Mouse (Mus musculus): Measurements from ENCODE around the gene 1700001P01Rik. TPM values are rescaled to one million over a fixed set of nuclear protein-coding genes. Genes with fewer than 3 reads are reported as not detected.
A peak's percentile ranks its signal among the peaks of the same experiment; 100 is the strongest.
"Not testable (repeated sequence)": the region's sequence is repeated elsewhere in the genome, so short reads cannot be mapped to it uniquely, and the experiment has no call there.

Gene 1700001P01Rik
- polyA plus RNA-seq, 1 experiment = 0.78 TPM

GRCm38 (mm10) chr11:97797369-97798082, 21.8 kb upstream of the 1700001P01Rik start:
- no peak for DNase-seq (ENCODE audit: extremely low spot score in 1 of 2, low spot score in 1 of 2)

DNA sequence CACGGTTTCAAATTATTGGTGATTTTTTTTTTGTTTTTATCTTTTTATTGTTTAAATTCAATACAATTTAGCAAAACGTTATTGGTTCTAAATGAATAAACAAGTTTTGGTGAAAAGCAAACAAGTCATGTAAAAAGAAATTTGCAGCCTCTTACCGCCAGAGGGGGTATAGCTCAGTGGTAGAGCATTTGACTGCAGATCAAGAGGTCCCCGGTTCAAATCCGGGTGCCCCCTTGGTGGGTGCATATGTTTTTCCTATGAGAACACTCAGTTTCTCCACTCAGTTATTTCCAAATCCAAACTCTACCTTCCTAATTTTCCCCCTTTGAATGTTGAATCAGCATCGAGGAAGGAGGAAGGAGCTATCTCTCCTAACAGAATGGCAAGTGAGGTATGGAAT, 21.2 kb upstream of the 1700001P01Rik start:
- DNase-seq (ENCODE audit: extremely low spot score in 1 of 2, low spot score in 1 of 2) = peak in 1 of 2 experiments; percentile 94

DNA sequence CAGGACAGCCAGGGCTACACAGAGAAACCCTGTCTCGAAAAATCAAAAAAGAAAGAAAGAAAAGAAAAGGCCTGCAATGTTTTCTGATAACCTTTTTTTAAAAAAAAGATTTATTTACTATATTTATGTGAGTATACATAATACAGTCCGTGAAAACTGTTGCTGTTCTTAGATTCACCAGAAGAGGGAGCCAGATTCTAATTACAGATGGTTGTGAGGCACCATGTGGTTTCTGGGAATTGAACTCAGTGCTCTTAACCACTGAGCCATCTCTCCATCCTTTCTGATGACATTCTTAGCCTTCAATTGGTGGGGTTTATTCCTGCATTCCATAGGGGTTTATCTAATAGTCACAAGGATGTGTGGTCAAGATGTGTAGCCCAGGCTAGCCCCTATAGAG, 17.4 kb upstream of the 1700001P01Rik start:
- DNase-seq (ENCODE audit: extremely low spot score in 1 of 2, low spot score in 1 of 2) = peak in 1 of 2 experiments; percentile 84

DNA sequence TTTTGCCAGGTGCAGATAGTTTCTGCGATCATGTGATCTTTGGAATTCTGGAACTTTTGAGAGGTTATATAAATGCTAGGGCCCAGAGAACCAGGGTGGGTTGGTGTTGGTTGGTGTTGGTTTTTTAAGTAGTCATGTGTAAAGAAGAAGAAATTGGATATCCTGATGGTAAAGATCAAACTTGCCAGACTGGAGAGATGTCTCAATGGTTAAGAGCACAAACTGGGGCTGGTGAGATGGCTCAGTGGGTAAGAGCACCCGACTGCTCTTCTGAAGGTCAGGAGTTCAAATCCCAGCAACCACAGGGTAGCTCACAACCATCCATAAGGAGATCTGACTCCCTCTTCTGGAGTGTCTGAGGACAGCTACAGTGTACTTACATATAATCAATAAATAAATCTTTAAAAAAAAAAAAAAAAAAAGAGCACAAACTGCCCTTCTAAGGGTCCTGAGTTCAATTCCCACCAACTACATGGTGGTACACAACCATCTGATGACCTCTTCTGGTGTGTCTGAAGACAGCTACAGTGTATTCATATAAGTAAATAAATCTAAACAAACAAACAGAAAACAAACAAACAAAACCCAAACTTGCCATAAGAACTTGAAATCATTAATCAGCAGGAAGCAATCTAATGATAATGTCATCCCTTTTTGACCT, 15.2 kb upstream of the 1700001P01Rik start:
- not testable (repeated sequence) for DNase-seq (ENCODE audit: extremely low spot score in 1 of 2, low spot score in 1 of 2)

DNA sequence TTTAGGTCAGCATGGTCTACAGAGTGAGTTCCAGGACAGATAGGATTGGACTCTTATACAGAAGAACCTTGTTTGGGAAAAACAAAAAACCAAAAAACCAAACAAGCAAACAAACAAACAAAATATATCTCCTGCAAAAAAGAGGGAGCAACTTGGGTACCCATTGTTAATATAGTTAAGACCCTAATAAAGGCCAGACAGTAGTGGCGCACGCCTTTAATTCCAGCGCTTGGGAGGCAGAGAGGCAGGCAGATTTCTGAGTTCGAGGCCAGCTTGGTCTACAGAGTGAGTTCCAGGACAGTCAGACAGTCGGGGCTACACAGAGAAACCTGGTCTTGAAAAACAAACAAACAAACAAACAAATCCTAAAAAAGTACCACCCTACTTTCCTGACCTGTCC, 14.0 kb upstream of the 1700001P01Rik start:
- DNase-seq (ENCODE audit: extremely low spot score in 1 of 2, low spot score in 1 of 2) = no peak

DNA sequence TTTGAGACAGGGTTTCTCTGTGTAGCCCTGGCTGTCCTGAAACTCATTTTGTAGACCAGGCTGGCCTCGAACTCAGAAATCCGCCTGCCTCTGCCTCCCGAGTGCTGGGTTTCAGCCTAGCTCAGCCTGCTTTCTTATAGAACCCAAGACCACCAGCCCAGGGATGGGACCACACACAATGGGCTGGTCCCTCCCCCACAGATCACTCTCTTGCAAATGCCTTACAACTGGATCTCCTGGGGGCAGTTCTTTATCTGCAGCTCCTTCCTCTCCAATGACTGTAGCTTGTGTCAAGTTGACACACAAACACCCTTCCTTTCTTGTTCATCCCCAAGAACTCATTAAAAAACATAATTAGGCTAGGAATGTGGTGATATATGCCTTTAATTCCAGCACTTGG, 12.2 kb upstream of the 1700001P01Rik start:
- no peak for DNase-seq (ENCODE audit: extremely low spot score in 1 of 2, low spot score in 1 of 2)

- no peak for DNase-seq (ENCODE audit: extremely low spot score in 1 of 2, low spot score in 1 of 2)
Observed at GRCm38 (mm10) chr11:97782564-97782895, 6.8 kb upstream of the 1700001P01Rik start.

- peak; percentile 98 to 100 for DNase-seq (ENCODE audit: extremely low spot score in 1 of 2, low spot score in 1 of 2)
Observed at GRCm38 (mm10) chr11:97781832-97782563, 6.3 kb upstream of the 1700001P01Rik start, which contains the start of gene Rpl23. TSS of gene Rpl23 (minus strand) at chr11:97782437.

DNA sequence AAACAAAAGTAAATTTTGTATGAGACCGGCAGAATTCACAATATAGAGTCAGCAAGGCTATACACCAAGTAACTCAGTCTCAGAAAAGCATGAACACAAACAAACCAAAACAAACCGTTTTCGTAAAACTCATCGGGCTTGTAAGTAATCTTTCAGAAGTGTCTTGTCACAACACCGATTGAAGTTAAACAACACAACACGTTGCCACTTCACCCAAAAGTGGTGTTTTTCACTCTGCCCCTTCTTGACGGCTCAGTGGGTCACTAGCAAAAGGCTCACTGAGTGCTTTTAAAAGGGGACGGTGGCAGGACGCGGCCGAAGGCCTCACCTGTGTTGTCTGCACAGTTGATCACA, 5.7 kb upstream of the 1700001P01Rik start:
- no peak for DNase-seq (ENCODE audit: extremely low spot score in 1 of 2, low spot score in 1 of 2)

DNA sequence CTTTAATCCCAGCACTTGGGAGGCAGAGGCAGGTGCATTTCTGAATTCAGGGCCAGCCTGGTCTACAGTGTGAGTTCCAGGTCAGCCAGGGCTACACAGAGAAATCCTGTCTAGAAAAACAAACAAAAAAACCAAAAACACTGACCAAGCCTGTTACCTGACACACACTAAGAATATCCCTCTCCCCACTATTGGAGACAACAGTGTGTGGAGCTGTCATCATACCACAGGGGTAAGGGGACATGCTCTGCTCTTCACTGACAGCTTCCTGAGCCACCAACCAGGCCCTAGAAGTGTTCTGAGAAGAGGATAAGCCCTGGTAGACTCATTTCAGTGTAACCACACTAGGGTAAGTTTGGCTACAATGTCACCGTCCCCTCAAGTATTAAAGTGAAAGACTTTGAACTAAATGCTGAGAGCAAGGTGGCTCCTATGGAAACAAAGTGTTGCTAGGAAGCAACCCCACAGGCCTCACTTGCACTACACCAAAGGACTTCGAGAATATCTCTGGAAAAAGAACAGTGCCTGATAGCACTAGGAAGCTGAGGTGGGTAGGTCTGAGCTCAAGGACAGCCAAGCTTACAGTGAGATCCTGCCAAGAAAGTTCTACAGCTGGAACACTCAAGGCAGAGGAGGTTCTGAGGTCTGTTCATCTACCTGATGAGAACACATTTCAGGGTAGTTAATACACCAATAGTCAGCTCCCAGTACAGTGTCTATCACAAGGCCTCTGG, 4.4 kb upstream of the 1700001P01Rik start:
- no peak for DNase-seq (ENCODE audit: extremely low spot score in 1 of 2, low spot score in 1 of 2)

DNA sequence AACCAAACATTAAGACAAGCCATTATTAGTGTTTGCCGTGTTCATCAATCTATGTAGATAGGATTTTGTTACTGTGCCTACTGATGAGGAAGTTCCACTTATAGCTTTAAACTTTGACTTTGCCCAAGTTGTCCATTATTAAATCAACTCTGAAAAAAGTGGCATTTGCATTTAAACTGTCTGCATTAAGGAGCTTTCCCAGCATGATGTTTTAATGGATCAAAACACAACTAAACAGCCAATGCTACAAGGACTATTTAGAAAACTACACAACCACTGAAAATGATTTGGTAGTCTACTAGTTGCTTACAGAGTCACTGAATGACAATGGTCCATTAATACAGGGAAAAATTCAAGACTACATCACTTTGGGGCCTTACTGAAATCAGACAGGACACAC, 3.2 kb upstream of the 1700001P01Rik start:
- DNase-seq (ENCODE audit: extremely low spot score in 1 of 2, low spot score in 1 of 2) = no peak

DNA sequence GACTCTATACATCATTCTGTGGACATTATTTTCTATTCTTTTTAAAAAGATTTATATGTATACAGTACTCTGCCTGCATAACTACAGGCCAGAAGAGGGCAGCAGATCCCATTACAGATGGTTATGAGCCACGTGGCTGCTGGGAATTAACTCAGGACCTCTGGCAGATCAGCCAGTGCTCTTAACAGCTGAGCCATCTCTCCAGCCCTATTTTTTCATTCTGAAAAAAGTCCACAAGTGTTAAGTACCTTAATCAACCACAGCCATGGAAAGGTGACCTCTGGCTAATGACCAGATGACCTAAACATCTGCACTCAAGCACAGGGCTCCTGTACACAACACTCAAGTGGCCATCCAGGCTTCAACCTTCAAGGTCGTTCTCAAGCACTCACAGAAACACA, 1.4 kb upstream of the 1700001P01Rik start:
- no peak for DNase-seq (ENCODE audit: extremely low spot score in 1 of 2, low spot score in 1 of 2)

GRCm38 (mm10) chr11:97776497-97777128, 895 bp upstream of the 1700001P01Rik start:
- no peak for DNase-seq (ENCODE audit: extremely low spot score in 1 of 2, low spot score in 1 of 2)

DNA sequence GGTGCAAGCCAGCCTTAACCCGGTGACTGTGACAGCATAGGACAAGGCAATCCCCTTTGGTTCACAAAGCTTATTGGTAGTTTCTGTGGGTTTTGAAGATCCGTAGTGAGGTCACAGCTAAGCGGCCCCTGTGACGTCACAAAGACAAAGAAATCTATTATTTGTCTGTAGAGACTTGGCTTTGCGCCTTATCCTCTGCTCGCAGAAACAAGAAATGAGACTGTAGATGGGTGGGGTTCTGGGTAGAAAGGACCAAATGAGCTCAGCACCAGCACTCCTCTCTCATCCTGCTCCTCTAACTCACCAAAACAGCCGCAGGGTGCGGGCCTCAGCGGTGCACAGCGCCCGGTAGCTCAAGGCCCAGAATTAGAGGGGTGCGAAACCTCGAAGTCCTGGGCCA, 532 bp downstream of the 1700001P01Rik start:
- DNase-seq (ENCODE audit: extremely low spot score in 1 of 2, low spot score in 1 of 2) = no peak

DNA sequence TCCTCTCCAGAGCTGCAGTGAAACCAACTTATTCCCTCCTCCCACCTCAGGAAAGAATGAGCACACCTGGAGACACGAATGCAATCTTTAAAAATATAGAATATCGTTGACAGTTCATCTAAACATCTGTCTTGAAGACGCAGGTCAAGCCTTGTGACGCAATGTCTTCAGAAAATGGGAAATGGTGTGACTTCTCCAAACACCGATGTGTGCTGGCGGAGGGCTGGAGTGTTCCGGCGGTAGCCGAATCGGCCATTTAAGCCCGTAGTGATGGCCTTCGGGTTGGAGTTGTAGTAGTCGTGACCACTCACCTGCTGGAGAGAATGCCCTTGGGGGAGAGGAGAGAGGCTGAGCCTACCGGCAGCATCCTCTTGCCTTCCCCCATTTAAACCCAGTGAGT, 4.3 kb downstream of the 1700001P01Rik start:
- DNase-seq (ENCODE audit: extremely low spot score in 1 of 2, low spot score in 1 of 2) = no peak

- no peak for DNase-seq (ENCODE audit: extremely low spot score in 1 of 2, low spot score in 1 of 2)
Observed at GRCm38 (mm10) chr11:97769704-97770103, 6.0 kb downstream of the 1700001P01Rik start.

- DNase-seq (ENCODE audit: extremely low spot score in 1 of 2, low spot score in 1 of 2) = peak; percentile 95 to 99
Observed at GRCm38 (mm10) chr11:97766154-97766881, 9.4 kb downstream of the 1700001P01Rik start, which contains the start of gene Cwc25. TSS of gene Cwc25 (minus strand) at chr11:97766556.

- no peak for DNase-seq (ENCODE audit: extremely low spot score in 1 of 2, low spot score in 1 of 2)
Observed at GRCm38 (mm10) chr11:97761638-97762037, 14.1 kb downstream of the 1700001P01Rik start.

GRCm38 (mm10) chr11:97758942-97759341, 16.8 kb downstream of the 1700001P01Rik start:
- DNase-seq (ENCODE audit: extremely low spot score in 1 of 2, low spot score in 1 of 2) = no peak

DNA sequence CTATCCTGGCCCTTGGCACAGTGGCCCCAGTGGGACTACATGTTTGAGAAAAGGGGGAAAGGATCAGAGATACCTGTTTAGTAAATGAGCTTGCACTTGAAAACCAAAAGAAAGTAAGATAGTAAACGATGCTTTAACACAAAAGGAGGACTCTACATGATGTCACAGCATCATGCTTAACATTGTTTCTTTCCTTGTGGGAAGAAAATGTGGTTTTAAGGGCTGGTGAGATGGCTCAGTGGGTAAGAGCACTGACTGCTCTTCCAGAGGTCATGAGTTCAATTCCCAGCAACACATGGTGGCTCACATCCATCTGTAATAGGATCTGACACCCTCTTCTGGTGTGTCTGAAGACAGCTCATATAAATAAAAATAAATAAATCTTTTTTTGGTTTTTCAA, 17.6 kb downstream of the 1700001P01Rik start:
- no peak for DNase-seq (ENCODE audit: extremely low spot score in 1 of 2, low spot score in 1 of 2)
